Mouse (Mus musculus): Measurements from ENCODE around the gene Mgat1.

- TF ChIP-seq CTCF (IDR thresholded peaks at IDR 0.05; ENCODE audit: extremely low read depth, insufficient read length, insufficient replicate concordance, low read depth, low read length) (no peak), POLR2A (IDR thresholded peaks at IDR 0.05; ENCODE audit: low read depth, low read length) (no peak)
These were observed 19.5 kb upstream of the Mgat1 start for GRCm38 (mm10) chr11:49224455-49224854.

Measured in small intestine, adult 2 months (tissue).